Mouse (Mus musculus): Measurements from ENCODE around the gene Sprr3. TPM values are rescaled to one million over a fixed set of nuclear protein-coding genes. Genes with fewer than 3 reads are reported as not detected.

Gene Sprr3
- 0.25 TPM in 1 of 2 replicates, not detected in the other for polyA plus RNA-seq (2012; rRNA removed)

GRCm38 (mm10) chr3:92458620-92459019, at the start of gene Sprr3:
Sprr3 (minus strand) TSS chr3:92458720.

GRCm38 (mm10) chr3:92500393-92500792, 41.9 kb upstream of the Sprr3 start, which contains the start of gene Sprr4:
Sprr4 (minus strand) TSS chr3:92500493.

GRCm38 (mm10) chr3:92485863-92486262, 27.3 kb upstream of the Sprr3 start, which contains the start of gene Sprr1a:
Sprr1a (minus strand) TSS chr3:92485895.

GRCm38 (mm10) chr3:92438689-92439088, 19.8 kb downstream of the Sprr3 start, which contains the start of gene Sprr1b:
Sprr1b (minus strand) TSS chr3:92438789.

GRCm38 (mm10) chr3:92432282-92432681, 26.2 kb downstream of the Sprr3 start, which contains the start of gene Sprr2k:
Sprr2k (plus strand) TSS chr3:92432582.

GRCm38 (mm10) chr3:92429323-92429722, 29.2 kb downstream of the Sprr3 start, which contains the start of gene Gm9774:
Gm9774 (minus strand) TSS chr3:92429423.

GRCm38 (mm10) chr3:92417782-92418181, 40.7 kb downstream of the Sprr3 start, which contains the start of gene Sprr2j-ps:
Sprr2j-ps (plus strand) TSS chr3:92418082.

GRCm38 (mm10) chr3:92407691-92408090, 50.8 kb downstream of the Sprr3 start, which contains the start of gene Sprr2i:
Sprr2i (plus strand) TSS chr3:92407991.

Other genes with a start within 250 kb of the Sprr3 start
- 0.06 TPM in 1 of 2 replicates, not detected in the other for gene Sprr2a1, start 242.9 kb downstream of the Sprr3 start, polyA plus RNA-seq (2012; rRNA removed)
- gene Sprr2a2, start 242.8 kb downstream of the Sprr3 start, polyA plus RNA-seq (2012; rRNA removed): 51.3 and 98.3 TPM in 2 replicates
- gene Sprr2a3, start 173.3 kb downstream of the Sprr3 start, polyA plus RNA-seq (2012; rRNA removed): 3.7 and 6.8 TPM in 2 replicates
- 0.78 and 6.6 TPM in 2 replicates for gene Sprr2b, start 142.1 kb downstream of the Sprr3 start, polyA plus RNA-seq (2012; rRNA removed)
- 0.73 and 0.80 TPM in 2 replicates for gene Sprr2d, start 119.6 kb downstream of the Sprr3 start, polyA plus RNA-seq (2012; rRNA removed)
- gene Sprr2e, start 106.6 kb downstream of the Sprr3 start, polyA plus RNA-seq (2012; rRNA removed): 0.26 and 0.29 TPM in 2 replicates
- 72.6 and 147 TPM in 2 replicates for gene Sprr2f, start 93.5 kb downstream of the Sprr3 start, polyA plus RNA-seq (2012; rRNA removed)
- not detected in 2 replicates for gene Sprr2h, start 73.0 kb downstream of the Sprr3 start, polyA plus RNA-seq (2012; rRNA removed)
- gene Sprr2i, start 50.7 kb downstream of the Sprr3 start, polyA plus RNA-seq (2012; rRNA removed): not detected in 2 replicates
- gene Sprr2j-ps, start 40.6 kb downstream of the Sprr3 start, polyA plus RNA-seq (2012; rRNA removed): not detected in 2 replicates
- 7.6 and 8.8 TPM in 2 replicates for gene Gm9774, start 29.3 kb downstream of the Sprr3 start, polyA plus RNA-seq (2012; rRNA removed)
- gene Sprr2k, start 26.1 kb downstream of the Sprr3 start, polyA plus RNA-seq (2012; rRNA removed): not detected in 2 replicates
- not detected in 2 replicates for gene Sprr1b, start 19.9 kb downstream of the Sprr3 start, polyA plus RNA-seq (2012; rRNA removed)
- 1.1 and 13.1 TPM in 2 replicates for gene Sprr1a, start 27.2 kb upstream of the Sprr3 start, polyA plus RNA-seq (2012; rRNA removed)
- gene Sprr4, start 41.8 kb upstream of the Sprr3 start, polyA plus RNA-seq (2012; rRNA removed): not detected in 2 replicates
- not detected in 2 replicates for gene 2310046K23Rik, start 75.8 kb upstream of the Sprr3 start, polyA plus RNA-seq (2012; rRNA removed)
- gene Ivl, start 115.0 kb upstream of the Sprr3 start, polyA plus RNA-seq (2012; rRNA removed): not detected in 2 replicates
- gene Smcp, start 130.3 kb upstream of the Sprr3 start, polyA plus RNA-seq (2012; rRNA removed): not detected in 2 replicates
- not detected in 2 replicates for gene 2210017I01Rik, start 148.8 kb upstream of the Sprr3 start, polyA plus RNA-seq (2012; rRNA removed)
- gene Lce6a, start 162.9 kb upstream of the Sprr3 start, polyA plus RNA-seq (2012; rRNA removed): not detected in 2 replicates
- not detected in 2 replicates for gene Lce1a1, start 189.6 kb upstream of the Sprr3 start, polyA plus RNA-seq (2012; rRNA removed)
- 0.26 TPM in 1 of 2 replicates, not detected in the other for gene Lce1b, start 198.2 kb upstream of the Sprr3 start, polyA plus RNA-seq (2012; rRNA removed)
- gene Lce1a2, start 211.6 kb upstream of the Sprr3 start, polyA plus RNA-seq (2012; rRNA removed): not detected in 2 replicates
- gene Lce1c, start 220.5 kb upstream of the Sprr3 start, polyA plus RNA-seq (2012; rRNA removed): not detected in 2 replicates
- not detected in 2 replicates for gene Lce1d, start 228.5 kb upstream of the Sprr3 start, polyA plus RNA-seq (2012; rRNA removed)